Comparison of ENCODE assay signal across 10 mouse cellular contexts in genomic region chr4:43695249-43695671, GRCm38 (mm10). TPM values are rescaled to one million over a fixed set of nuclear protein-coding genes. Genes with fewer than 3 reads are reported as not detected.
DNase-seq lines count a peak whose midpoint lies in the region; ATAC-seq and TF ChIP-seq lines count a peak whose summit lies in the region.
"Had no signal": no experiment of that assay in that cellular context is flagged by ENCODE, and none has a peak within 500 bp of the region (broad histone marks: within the 10 kb centered on the region; RNA-seq: fewer than 3 reads in every experiment).

No protein-coding gene starts in this region.

- H3K9me3 ChIP-seq in liver, postnatal 0 days (ENCODE audit: low read length), result no peaks in the 10 kb centered on the region

- no peaks in the 10 kb centered on the region for H3K79me2 ChIP-seq in heart, adult 2 months (replicated peaks; ENCODE audit: control insufficient read depth, insufficient read depth, low read length)

- no peak for TF ChIP-seq EP300 in liver, postnatal 0 days (IDR thresholded peaks at IDR 0.05; ENCODE audit: low read depth)
- TF ChIP-seq EP300 in heart, adult 2 months (IDR thresholded peaks at IDR 0.05; ENCODE audit: insufficient read depth, low read depth, low read length), result no peak

- no peak overlapping the region for H3K9ac ChIP-seq in liver, postnatal 0 days (replicated peaks)
- no peak overlapping the region for H3K9ac ChIP-seq in heart, adult 2 months (ENCODE audit: low read depth, low read length)
- H3K9ac ChIP-seq: liver, embryonic 14.5 days had no signal

- no peak overlapping the region for H3K4me3 ChIP-seq in liver, postnatal 0 days (ENCODE audit: low read depth, low read length)
- H3K4me3 ChIP-seq in heart, adult 2 months, result no peak overlapping the region

- H3K36me3 ChIP-seq in liver, postnatal 0 days (replicated peaks; ENCODE audit: insufficient read depth, low read length), result no peaks in the 10 kb centered on the region
- no peaks in the 10 kb centered on the region for H3K36me3 ChIP-seq in heart, adult 2 months (ENCODE audit: control insufficient read depth, insufficient read depth, low read length)

- no peaks in the 10 kb centered on the region for H3K27me3 ChIP-seq in liver, postnatal 0 days (ENCODE audit: insufficient read depth, low read length)
- H3K27me3 ChIP-seq in heart, adult 2 months (ENCODE audit: control insufficient read depth, insufficient read depth, low read length), result no peaks in the 10 kb centered on the region

- DNase-seq in liver, result peak; percentile 36
- no peak for DNase-seq in liver, postnatal 0 days
- peak; percentile 63 to 71 for DNase-seq in heart, adult 2 months
- peak; percentile 47 to 60 for DNase-seq in kidney, adult 8-10 months
- DNase-seq in lung, postnatal 25 days (ENCODE audit: low spot score), result peak; percentile 77
- DNase-seq in layer of hippocampus, adult 9-11 months, result no peak
- DNase-seq in spleen, postnatal 10 days (ENCODE audit: low spot score in 2 of 2), result no peak
- no peak for DNase-seq in thymus, postnatal 25 days

- 33% methylated on average over 9 of the region's 9 CpGs for WGBS in liver, postnatal 0 days (ENCODE audit: insufficient replicate concordance)
- 20% methylated on average over 9 of the region's 9 CpGs for WGBS in heart, adult 2 months

- 0 out of 2 replicates have a peak, but pooled peaks have one; percentile 12 for TF ChIP-seq POLR2A in heart, adult 2 months (IDR thresholded peaks at IDR 0.05; ENCODE audit: insufficient read depth, low read depth, low read length)

- H3K27ac ChIP-seq in liver, postnatal 0 days (ENCODE audit: low read depth), result no peak overlapping the region
- H3K27ac ChIP-seq in heart, adult 2 months, result no peak overlapping the region
- H3K27ac ChIP-seq: liver, embryonic 14.5 days had no signal

- intact Hi-C loops in heart, adult 2 months (cut with DNase I), result no loop called here

- no peak for ATAC-seq in liver, postnatal 0 days
- ATAC-seq: forebrain, embryonic 14.5 days had no signal

- no peak for TF ChIP-seq CTCF in liver, postnatal 0 days (IDR thresholded peaks at IDR 0.05; ENCODE audit: low read depth)
- TF ChIP-seq CTCF in heart, adult 2 months (IDR thresholded peaks at IDR 0.05), result no peak

- no peak overlapping the region for H3K4me2 ChIP-seq in liver, postnatal 0 days (ENCODE audit: low read depth, low read length)

- peaks cover 11% of the 10 kb centered on the region for H3K4me1 ChIP-seq in liver, postnatal 0 days (ENCODE audit: insufficient read depth)
- peaks cover 6% of the 10 kb centered on the region for H3K4me1 ChIP-seq in heart, adult 2 months (ENCODE audit: control insufficient read depth, insufficient read depth, low read length)

RNA-seq across cellular contexts. Expression of gene Olfr70, which starts 5.3 kb away (rescaled TPM):
- not detected in 2 replicates for polyA plus RNA-seq in liver, postnatal 0 days (2015; fragmentation: Nextera tagmentation; extraction: Ambion mirVana)
- total RNA-seq in heart, adult 2 months (2021), result not detected
- polyA plus RNA-seq in heart, adult 2 months (2012; rRNA removed), result not detected in 2 replicates
- polyA plus RNA-seq: forebrain, embryonic 14.5 days; liver, embryonic 14.5 days had no signal

RNA-seq across cellular contexts. Expression of gene Olfr71, which starts 14.8 kb away (rescaled TPM):
- polyA plus RNA-seq in liver, postnatal 0 days (2015; fragmentation: Nextera tagmentation; extraction: Ambion mirVana), result not detected in 2 replicates
- not detected for total RNA-seq in heart, adult 2 months (2021)
- polyA plus RNA-seq in heart, adult 2 months (2012; rRNA removed), result not detected in 2 replicates
- polyA plus RNA-seq: forebrain, embryonic 14.5 days; liver, embryonic 14.5 days had no signal

RNA-seq across cellular contexts. Expression of gene Fam221b, which starts 26.3 kb away (rescaled TPM):
- polyA plus RNA-seq in liver, postnatal 0 days (2015; fragmentation: Nextera tagmentation; extraction: Ambion mirVana), result 1.7 and 1.8 TPM in 2 replicates
- under 1 TPM; 0.16 to 0.43 TPM for total RNA-seq in heart, adult 2 months (2021)
- polyA plus RNA-seq in heart, adult 2 months (2012; rRNA removed), result 0.18 and 0.35 TPM in 2 replicates

RNA-seq across cellular contexts. Expression of gene Tmem8b, which starts 26.5 kb away (rescaled TPM):
- polyA plus RNA-seq in liver, postnatal 0 days (2015; fragmentation: Nextera tagmentation; extraction: Ambion mirVana), result 0.29 and 0.33 TPM in 2 replicates
- total RNA-seq in heart, adult 2 months (2021), result 10 to 100 TPM; 17.9 to 18.2 TPM
- 21.1 and 22.2 TPM in 2 replicates for polyA plus RNA-seq in heart, adult 2 months (2012; rRNA removed)

RNA-seq across cellular contexts. Expression of gene Hrct1, which starts 31.7 kb away (rescaled TPM):
- polyA plus RNA-seq in liver, postnatal 0 days (2015; fragmentation: Nextera tagmentation; extraction: Ambion mirVana), result 0.40 and 0.50 TPM in 2 replicates
- total RNA-seq in heart, adult 2 months (2021), result 1 to 10 TPM; 4.0 to 4.7 TPM
- polyA plus RNA-seq in heart, adult 2 months (2012; rRNA removed), result 8.8 and 10.7 TPM in 2 replicates

Comparison
In these comparisons a context has a peak if more than half of its experiments do, and no peak if none do; other contexts are left out.
1. DNase-seq: peak in liver (single experiment), heart, adult 2 months (2 of 2), kidney, adult 8-10 months (2 of 2) and lung, postnatal 25 days (single experiment); none in liver, postnatal 0 days (single experiment), layer of hippocampus, adult 9-11 months (single experiment), spleen, postnatal 10 days (0 of 2) and thymus, postnatal 25 days (single experiment).